Mouse (Mus musculus) liver, embryonic 14.5 days (tissue): ENCODE measurements around the gene B3galt1.

Source experiments
- CTCF ChIP-seq: IDR thresholded peaks from 2 replicates; pipeline ENCODE4 v1.5.1; 2016; ENCODE audit warnings: antibody characterized with exemption, low read depth, control low read depth
- EP300 ChIP-seq: IDR thresholded peaks from 2 replicates; pipeline ENCODE4 v1.6.1; 2016; ENCODE audit warnings: antibody characterized with exemption, low read depth

DNA sequence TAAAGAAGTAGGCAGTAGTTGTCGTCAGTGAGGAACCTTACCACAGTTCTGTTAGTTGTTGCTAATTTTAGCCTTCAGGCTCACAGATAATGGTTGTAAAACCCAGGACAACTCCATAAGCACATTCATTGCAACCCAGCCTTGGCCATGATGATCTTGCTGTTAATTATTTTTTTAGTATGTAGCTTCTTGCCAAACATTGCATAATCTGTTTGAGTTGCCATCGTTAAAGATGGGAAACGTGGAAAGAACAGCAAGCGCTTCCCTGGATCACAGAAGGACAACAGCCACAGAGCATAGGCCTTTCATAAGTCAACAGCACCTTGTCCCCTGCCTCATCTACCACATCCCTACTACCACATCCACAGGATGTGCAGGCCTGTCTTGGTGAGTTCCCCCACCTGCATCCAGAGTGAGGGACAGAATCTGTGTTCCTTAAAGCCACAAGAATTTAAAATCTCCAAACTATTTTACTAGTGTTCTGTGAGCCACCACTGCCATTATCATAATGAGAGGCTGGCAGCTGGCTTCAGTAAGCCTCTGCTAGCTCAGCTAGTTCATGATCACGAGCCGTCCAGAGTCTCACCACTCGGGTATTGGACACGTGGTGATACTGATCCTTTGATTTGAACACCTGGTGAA lies 337.1 kb downstream of the B3galt1 start:
- no peak for TF ChIP-seq CTCF
- no peak for TF ChIP-seq EP300
